Mouse (Mus musculus) adrenal gland, adult 8-10 months (tissue): Measurements from ENCODE around the gene Cir1. TPM values are rescaled to one million over a fixed set of nuclear protein-coding genes. Genes with fewer than 3 reads are reported as not detected.

Experiments used
- DNase-seq: peaks from one replicate; pipeline ENCODE4 v3.0.0; 2022
- total RNA-seq, 4 experiments: library from RNA; stranded (reverse); gene quantifications; 2 replicates each; pipeline ENCODE4 v1.2.4; 2022

Gene Cir1
- total RNA-seq, 4 experiments from 2014 or later: 18.0 to 24.0 (median 20.5) TPM

GRCm38 (mm10) chr2:73271459-73272161, 40.9 kb downstream of the Cir1 start, which contains the start of gene Sp9:
Gene Sp9, plus strand, starts transcription at chr2:73271925.
- DNase-seq: no peak

- DNase-seq: no peak
Measured at GRCm38 (mm10) chr2:73270593-73271458, 41.7 kb downstream of the Cir1 start.

- DNase-seq: no peak
Measured at GRCm38 (mm10) chr2:73270071-73270592, 42.4 kb downstream of the Cir1 start.

- DNase-seq: no peak
Measured at GRCm38 (mm10) chr2:73269666-73270065, 42.8 kb downstream of the Cir1 start.

- DNase-seq: no peak
Measured at GRCm38 (mm10) chr2:73268836-73269395, 43.6 kb downstream of the Cir1 start.

GRCm38 (mm10) chr2:73268281-73268680, 44.2 kb downstream of the Cir1 start:
- no peak for DNase-seq

GRCm38 (mm10) chr2:73267818-73268217, 44.7 kb downstream of the Cir1 start:
- DNase-seq: no peak

GRCm38 (mm10) chr2:73267231-73267630, 45.3 kb downstream of the Cir1 start:
- no peak for DNase-seq

GRCm38 (mm10) chr2:73266623-73267022, 45.9 kb downstream of the Cir1 start:
- DNase-seq: no peak

- DNase-seq: no peak
Measured at GRCm38 (mm10) chr2:73266011-73266410, 46.5 kb downstream of the Cir1 start.

- no peak for DNase-seq
Measured at GRCm38 (mm10) chr2:73264611-73265195, 47.8 kb downstream of the Cir1 start.

GRCm38 (mm10) chr2:73263794-73264610, 48.5 kb downstream of the Cir1 start:
- DNase-seq: no peak

GRCm38 (mm10) chr2:73263172-73263765, 49.2 kb downstream of the Cir1 start:
- DNase-seq: no peak

- no peak for DNase-seq
Measured at GRCm38 (mm10) chr2:73248701-73249100, 63.8 kb downstream of the Cir1 start.

- DNase-seq: no peak
Measured at GRCm38 (mm10) chr2:73241299-73241698, 71.2 kb downstream of the Cir1 start.

Other genes starting within 250 kb of the Cir1 start
- 10 to 100 TPM; 53.6 to 59.3 (median 56.3) TPM for gene Ola1, start 93.8 kb downstream of the Cir1 start, total RNA-seq
- not detected for gene Sp9, start 40.8 kb downstream of the Cir1 start, total RNA-seq
- gene Scrn3, start 100 bp downstream of the Cir1 start, total RNA-seq: 10 to 100 TPM; 23.9 to 33.8 (median 30.1) TPM
- gene Gpr155, start 73.9 kb upstream of the Cir1 start, total RNA-seq: 10 to 100 TPM in 1 of 4 experiments, 1 to 10 TPM in 3; 8.5 to 12.8 (median 9.1) TPM
- 10 to 100 TPM; 14.3 to 30.5 (median 19.8) TPM for gene Wipf1, start 217.0 kb upstream of the Cir1 start, total RNA-seq